Mouse (Mus musculus) regulatory T cell (primary cell): ENCODE data around the gene Hspa12b.

Source experiments
- in situ Hi-C: fragments of 300-600 bp; cut with MboI, MseI; formaldehyde crosslinking; loops from one replicate; pipeline ENCODE4 v1.15.1; 2025; ENCODE audit warnings: high pct_unique_total_duplicates

Gene Hspa12b

GRCm38 (mm10) chr2:131147043-131147365, 19.9 kb downstream of the Hspa12b start:
- in situ Hi-C loops: no loop called here

- in situ Hi-C loops: no loop called here
Measured at GRCm38 (mm10) chr2:131148353-131149253, 21.5 kb downstream of the Hspa12b start.

- in situ Hi-C loops: no loop called here
Measured at GRCm38 (mm10) chr2:131149254-131149578, 22.1 kb downstream of the Hspa12b start.

- in situ Hi-C loops: no loop called here
Measured at GRCm38 (mm10) chr2:131152166-131152730, 25.2 kb downstream of the Hspa12b start.

GRCm38 (mm10) chr2:131154036-131154435, 27.0 kb downstream of the Hspa12b start:
- in situ Hi-C loops: no loop called here

GRCm38 (mm10) chr2:131156987-131157386, 29.9 kb downstream of the Hspa12b start:
- in situ Hi-C loops: no loop called here

DNA sequence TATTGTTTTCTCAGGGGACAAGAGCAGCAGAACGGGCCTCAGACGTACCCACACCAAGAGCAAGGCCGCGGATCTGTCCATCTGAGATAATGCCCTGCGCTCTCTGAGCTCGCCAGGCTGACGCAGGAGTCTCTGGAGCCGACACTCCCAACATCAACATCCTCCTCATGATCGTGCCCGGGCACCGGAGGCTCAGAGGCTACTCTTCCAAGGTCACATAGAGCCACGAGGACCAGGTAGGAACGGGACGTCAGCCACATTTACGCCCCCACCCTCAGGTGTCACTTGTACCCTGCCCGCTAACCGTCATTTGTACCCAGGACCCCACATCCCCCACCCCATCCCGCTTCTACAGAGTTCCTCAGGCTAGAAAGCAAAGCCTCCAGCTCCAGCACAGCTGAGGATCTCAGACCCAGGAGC, 32.4 kb downstream of the Hspa12b start:
- in situ Hi-C loops: no loop called here

DNA sequence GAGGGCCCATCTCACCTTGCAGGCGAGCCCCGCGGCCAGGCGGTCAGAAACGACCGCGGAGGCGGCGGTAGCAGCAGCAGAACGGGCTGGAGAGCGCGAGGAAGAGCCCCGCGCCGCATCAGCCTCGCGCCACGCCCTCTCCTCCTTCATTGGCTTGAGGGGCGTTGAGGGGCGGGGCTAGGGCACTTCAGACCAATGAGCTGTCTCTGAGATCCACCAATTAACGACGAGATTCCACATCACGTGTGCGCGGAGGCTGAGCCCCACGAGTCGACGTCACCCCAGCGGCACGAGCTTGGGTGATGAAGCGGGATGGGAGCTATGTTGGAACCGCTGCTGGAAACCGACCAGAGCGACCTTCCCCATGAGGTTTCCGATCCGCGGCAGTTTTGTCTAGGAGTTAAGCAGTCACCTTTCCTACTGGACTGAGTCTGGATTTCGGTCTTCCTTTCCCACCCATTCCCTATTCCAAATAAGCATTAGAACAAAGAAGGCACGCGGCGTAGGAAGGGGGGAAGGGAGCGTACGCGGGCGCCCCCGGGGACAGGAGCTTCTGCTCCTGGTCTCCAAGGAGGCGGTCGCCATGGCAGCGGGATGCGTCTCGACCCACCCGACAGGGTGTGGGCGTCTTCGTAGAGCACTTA, 33.0 kb downstream of the Hspa12b start, which contains the start of gene 1700037H04Rik:
TSS of gene 1700037H04Rik (minus strand) at position 144 of the 644 bp plus-strand sequence.
- in situ Hi-C loops: no loop called here

DNA sequence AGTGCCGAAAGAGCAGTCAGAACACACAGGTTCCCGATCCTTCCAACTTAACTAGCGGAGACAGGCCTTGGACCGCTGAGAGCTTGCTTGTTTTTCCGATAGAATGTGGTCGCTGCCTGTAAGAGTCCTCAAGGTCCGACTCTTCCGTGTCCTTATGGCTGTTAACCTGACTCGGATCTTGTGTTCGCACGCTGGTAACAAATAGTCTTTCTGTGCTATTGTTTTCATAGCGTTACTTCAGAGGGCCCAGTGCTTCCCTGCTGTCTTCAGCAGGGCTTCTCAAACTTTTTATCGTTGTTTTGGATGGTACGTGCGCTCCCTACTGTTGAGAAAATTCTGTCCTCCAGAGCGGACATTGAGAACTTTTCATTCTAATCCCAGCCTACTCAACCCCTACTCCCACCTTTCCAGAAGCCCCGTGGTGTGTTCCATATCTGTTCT, 33.6 kb downstream of the Hspa12b start:
- in situ Hi-C loops: no loop called here

GRCm38 (mm10) chr2:131163924-131164323, 36.8 kb downstream of the Hspa12b start:
- in situ Hi-C loops: no loop called here

DNA sequence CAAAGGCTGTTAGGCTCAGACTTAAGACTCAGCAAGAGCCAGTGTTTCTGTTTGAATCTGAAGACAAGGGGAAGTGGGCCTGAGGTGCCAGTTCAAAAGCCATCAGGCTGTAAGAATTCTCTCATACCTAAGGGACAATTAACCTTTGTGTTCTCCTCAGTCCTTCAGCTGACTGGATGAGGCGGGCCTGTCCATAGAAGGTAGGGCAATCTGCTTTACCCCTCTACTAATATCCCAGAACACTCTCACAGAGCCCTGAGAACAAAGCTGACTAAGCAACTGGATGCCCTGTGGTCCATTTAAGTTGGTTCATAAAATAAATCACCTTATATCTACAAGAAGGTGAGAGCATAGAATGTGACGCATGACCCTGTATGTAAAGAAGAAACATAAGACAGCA, 39.1 kb downstream of the Hspa12b start:
- in situ Hi-C loops: no loop called here

DNA sequence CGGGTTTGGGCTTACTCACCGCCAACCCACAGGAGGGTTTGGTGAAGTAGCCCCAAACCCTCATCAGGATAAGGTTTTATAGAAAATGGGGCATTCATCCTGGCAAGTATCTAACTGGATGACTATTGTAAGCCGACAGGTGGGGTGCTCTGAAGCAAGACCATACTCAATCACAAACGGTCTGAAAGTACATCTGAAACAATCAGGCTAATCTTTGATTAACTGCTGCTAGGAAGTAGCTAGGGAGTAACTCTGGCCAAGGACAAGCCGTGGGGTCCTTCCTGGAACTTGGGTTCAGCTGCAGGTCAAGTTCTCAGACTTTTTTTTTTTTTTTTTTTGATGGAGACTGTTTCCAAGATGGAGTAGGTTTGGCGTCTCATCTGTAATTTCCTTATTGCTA, 40.9 kb downstream of the Hspa12b start:
- in situ Hi-C loops: no loop called here

- in situ Hi-C loops: no loop called here
Measured at GRCm38 (mm10) chr2:131168914-131169313, 41.8 kb downstream of the Hspa12b start.

DNA sequence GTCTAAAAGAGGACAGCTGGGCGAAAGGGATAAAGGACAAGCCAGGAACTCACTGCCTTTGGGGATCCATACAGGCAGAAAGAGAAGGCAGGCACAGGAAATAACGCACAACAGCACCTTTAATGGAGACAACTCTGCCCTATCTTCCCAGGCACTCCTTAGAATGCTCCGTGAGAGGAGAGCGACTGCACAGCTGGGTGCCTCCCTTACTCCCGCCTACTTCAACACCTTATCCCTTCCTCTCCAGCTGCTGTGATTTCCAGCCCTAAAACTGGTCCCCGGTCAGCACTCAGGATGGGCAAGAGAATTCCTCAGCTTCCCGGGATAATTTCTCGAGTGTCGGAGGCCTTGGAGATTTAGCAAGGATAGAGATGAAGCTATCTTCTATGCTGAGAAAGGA, 43.9 kb downstream of the Hspa12b start:
- in situ Hi-C loops: loop anchor here (10.0 kb wide), 1 partner anchor 1074 kb away; the partner anchor contains the start of gene Tmem230

DNA sequence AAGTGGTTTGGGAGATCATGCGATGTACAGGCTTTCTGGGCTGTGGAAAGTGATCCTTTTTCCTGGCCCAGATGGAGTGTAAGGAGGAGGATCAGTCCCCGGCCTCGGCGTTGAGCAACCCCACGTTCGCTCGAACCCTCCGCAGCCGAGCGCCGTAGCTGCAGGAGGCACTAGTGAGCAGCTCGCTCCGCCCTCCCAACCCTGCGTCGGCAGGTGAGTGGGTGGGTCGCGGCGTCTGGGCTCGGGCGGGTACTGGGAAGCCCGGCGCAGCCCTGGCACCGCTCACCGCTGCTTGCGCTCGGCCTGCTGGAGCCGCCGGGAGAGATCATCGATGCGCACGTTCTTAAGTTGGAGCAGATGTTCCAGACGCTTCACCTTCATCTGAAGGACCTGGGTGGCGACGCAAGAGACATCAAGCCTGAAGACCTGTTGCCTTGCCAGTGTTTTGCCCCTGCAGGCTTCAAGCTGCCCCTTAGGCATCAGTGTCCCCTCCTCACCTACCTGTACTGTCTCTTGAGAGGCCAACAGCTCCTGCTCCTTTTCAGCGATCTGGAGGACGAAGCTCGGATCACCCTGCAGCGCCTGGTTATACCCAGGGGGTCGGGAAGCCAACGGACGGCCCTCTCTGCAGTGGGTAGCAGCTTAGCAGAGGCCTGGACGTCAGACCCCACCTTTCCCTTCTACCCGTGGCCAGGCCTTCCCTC, 44.5 kb downstream of the Hspa12b start:
- in situ Hi-C loops: loop anchor here (10.0 kb wide), 1 partner anchor 1073 kb away; the partner anchor contains the start of gene Tmem230

DNA sequence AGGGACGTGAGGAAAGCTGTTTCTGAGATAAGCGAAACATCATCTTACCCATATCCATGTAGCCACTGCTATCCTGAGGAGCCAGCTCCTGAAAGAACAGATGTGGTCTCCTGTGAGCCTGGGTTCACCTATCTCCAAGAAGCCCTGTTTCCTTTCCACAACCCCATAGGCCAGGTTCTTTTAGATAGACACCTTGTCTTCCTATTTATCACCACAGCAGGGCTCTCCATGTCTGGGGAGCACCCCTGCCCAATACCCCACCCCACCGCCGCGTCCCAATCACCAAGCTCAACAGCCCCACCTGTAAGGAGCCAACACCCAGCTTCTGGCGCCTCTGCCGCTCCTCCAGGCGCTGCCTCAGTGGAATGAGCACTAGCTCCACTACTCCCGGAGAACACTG, 45.2 kb downstream of the Hspa12b start:
- in situ Hi-C loops: loop anchor here (10.0 kb wide), 1 partner anchor 1072 kb away; the partner anchor contains the start of gene Tmem230

DNA sequence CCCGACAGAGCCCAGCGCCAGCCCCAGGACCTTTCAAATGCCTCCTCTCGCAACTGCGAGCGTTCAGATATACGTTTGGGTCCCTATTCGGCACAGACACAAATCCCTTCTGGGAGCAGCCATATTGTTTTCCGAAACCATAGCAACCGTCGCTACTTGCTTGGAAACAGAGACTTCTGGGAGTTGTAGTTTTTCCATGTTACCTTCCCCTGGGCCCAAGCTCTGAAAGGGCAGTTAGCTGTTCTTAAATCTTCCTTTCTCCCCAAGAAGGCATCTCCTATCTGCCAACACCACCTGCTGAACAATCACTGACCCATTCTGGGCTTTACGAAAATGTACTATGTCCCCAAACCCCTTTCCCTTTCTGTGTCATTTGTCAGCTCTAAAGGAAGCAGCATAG, 47.6 kb downstream of the Hspa12b start:
- in situ Hi-C loops: loop anchor here (10.0 to 25.0 kb wide), 2 partner anchors 1070 to 1987 kb away; partner anchors contain the start of genes Slc20a1 and Tmem230

GRCm38 (mm10) chr2:131175286-131175944, 48.3 kb downstream of the Hspa12b start:
- in situ Hi-C loops: loop anchor here (10.0 to 25.0 kb wide), 2 partner anchors 1069 to 1988 kb away; partner anchors contain the start of genes Slc20a1 and Tmem230

DNA sequence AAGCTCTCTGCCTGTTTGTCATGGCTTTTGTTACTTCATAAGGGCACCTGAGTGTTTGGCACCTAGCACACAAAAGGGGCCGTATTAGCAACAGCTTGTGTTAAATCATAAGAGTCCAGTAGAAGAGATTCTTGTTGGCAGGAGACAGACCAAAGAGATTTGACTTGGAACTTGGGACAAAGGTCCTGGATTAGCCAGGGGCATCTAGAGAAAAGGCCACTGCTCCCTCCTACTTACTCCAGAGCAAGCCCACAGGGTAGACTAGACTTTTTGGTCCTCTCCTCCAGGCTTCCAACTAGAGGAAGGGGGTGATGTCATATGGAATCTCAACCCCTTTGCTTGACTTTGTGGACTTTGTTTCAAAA, 48.8 kb downstream of the Hspa12b start:
- in situ Hi-C loops: loop anchor here (10.0 to 25.0 kb wide), 2 partner anchors 1069 to 1989 kb away; partner anchors contain the start of genes Slc20a1 and Tmem230

DNA sequence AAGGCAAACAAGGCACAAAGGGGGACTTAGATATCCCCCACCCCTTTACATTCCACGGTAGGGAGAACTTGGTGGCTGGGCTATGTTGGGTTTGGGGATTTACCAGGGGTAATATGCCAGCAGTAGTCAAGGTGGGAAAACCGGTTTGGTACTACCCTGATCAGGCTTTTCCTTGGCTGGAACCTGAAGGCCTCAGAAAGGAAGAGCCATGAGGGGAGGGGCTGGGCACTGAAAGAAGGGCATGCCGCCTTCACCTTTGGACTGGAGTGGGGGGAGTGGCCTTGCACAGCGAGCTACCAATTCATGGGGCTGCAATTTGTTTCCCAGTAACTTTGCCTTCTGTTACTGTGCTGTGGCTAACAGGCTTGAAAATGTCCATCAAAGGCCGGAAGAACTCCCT, 49.4 kb downstream of the Hspa12b start:
- in situ Hi-C loops: loop anchor here (10.0 to 25.0 kb wide), 2 partner anchors 1068 to 1989 kb away; partner anchors contain the start of genes Slc20a1 and Tmem230

GRCm38 (mm10) chr2:131177932-131178331, 50.9 kb downstream of the Hspa12b start:
- in situ Hi-C loops: loop anchor here (10.0 to 25.0 kb wide), 2 partner anchors 1067 to 1991 kb away; partner anchors contain the start of genes Slc20a1 and Tmem230
